Mouse (Mus musculus): ENCODE results near the gene Fam20c. TPM values are rescaled to one million over a fixed set of nuclear protein-coding genes. Genes with fewer than 3 reads are reported as not detected.

Gene Fam20c
- polyA plus RNA-seq, 1 experiment from 2014 or later = 3.4 TPM

- peaks cover 6% of the 10 kb centered on the region; the same call in 1 of the 2 replicates for H3K4me1 ChIP-seq (ENCODE audit: control insufficient read depth, insufficient read depth, low read length)
- no peak overlapping the region for H3K4me3 ChIP-seq (ENCODE audit: low read length)
- no peak overlapping the region for H3K9ac ChIP-seq (ENCODE audit: low read depth, low read length)
- no peak overlapping the region for H3K27ac ChIP-seq (ENCODE audit: low read length)
- peaks cover 26% of the 10 kb centered on the region for H3K27me3 ChIP-seq (replicated peaks; ENCODE audit: control insufficient read depth, insufficient read depth, low read length)
- H3K4me2 ChIP-seq (ENCODE audit: low read depth, low read length) = no peak overlapping the region
- no peak for ATAC-seq
- no peaks in the 10 kb centered on the region for H3K36me3 ChIP-seq (ENCODE audit: control insufficient read depth, insufficient read depth, low read length)
- H3K9me3 ChIP-seq (ENCODE audit: control insufficient read depth, low read length) = no peaks in the 10 kb centered on the region
- 58% methylated on average over 3 of the region's 3 CpGs for WGBS
Observed at GRCm38 (mm10) chr5:138825090-138825489, 70.8 kb downstream of the Fam20c start.

DNA sequence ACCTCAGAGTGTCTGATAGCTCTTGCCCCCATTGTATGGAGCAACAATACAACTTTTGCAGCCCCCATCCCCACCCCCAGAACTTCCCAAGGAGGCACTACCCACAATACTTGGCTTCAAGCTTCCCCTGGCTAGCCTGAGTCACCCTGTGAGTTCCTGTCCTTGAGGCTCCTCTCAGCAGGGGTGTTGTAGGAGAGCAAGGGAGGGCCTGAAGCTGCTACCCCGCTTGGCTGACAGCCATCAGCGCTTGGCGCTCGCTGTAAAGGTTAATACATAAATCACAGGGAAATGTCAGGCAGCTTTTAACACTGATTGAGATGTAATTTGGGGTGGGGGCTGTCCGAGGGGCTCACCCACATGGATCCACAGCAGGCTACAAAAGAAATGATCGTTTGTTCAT is 79.1 kb downstream of the Fam20c start:
- Histone ChIP-seq H3K9ac (ENCODE audit: low read depth, low read length) (no peak overlapping the region), H3K27me3 (replicated peaks; ENCODE audit: control insufficient read depth, insufficient read depth, low read length) (no peaks in the 10 kb centered on the region), H3K4me2 (ENCODE audit: low read depth, low read length) (no peak overlapping the region), H3K4me3 (ENCODE audit: low read length) (no peak overlapping the region), H3K4me1 (ENCODE audit: control insufficient read depth, insufficient read depth, low read length) (0 out of 2 replicates have a peak, but pooled peaks cover 5% of the 10 kb centered on the region), H3K36me3 (ENCODE audit: control insufficient read depth, insufficient read depth, low read length) (no peaks in the 10 kb centered on the region), H3K27ac (ENCODE audit: low read length) (no peak overlapping the region), H3K9me3 (ENCODE audit: control insufficient read depth, low read length) (no peaks in the 10 kb centered on the region)
- ATAC-seq = no peak
- WGBS = 39% methylated on average over 6 of the region's 6 CpGs

- Histone ChIP-seq H3K4me3 (ENCODE audit: low read length) (no peak overlapping the region), H3K4me2 (ENCODE audit: low read depth, low read length) (no peak overlapping the region), H3K9ac (ENCODE audit: low read depth, low read length) (no peak overlapping the region), H3K4me1 (ENCODE audit: control insufficient read depth, insufficient read depth, low read length) (0 out of 2 replicates have a peak, but pooled peaks cover 5% of the 10 kb centered on the region), H3K27me3 (replicated peaks; ENCODE audit: control insufficient read depth, insufficient read depth, low read length) (no peaks in the 10 kb centered on the region), H3K27ac (ENCODE audit: low read length) (no peak overlapping the region), H3K9me3 (ENCODE audit: control insufficient read depth, low read length) (no peaks in the 10 kb centered on the region), H3K36me3 (ENCODE audit: control insufficient read depth, insufficient read depth, low read length) (no peaks in the 10 kb centered on the region)
- WGBS = 74% methylated on average over 3 of the region's 3 CpGs
- no peak for ATAC-seq
Observed at GRCm38 (mm10) chr5:138834910-138835309, 80.6 kb downstream of the Fam20c start.

- Histone ChIP-seq H3K9me3 (ENCODE audit: control insufficient read depth, low read length) (no peaks in the 10 kb centered on the region), H3K4me1 (ENCODE audit: control insufficient read depth, insufficient read depth, low read length) (no peaks in the 10 kb centered on the region), H3K36me3 (ENCODE audit: control insufficient read depth, insufficient read depth, low read length) (no peaks in the 10 kb centered on the region), H3K4me2 (ENCODE audit: low read depth, low read length) (no peak overlapping the region), H3K27me3 (replicated peaks; ENCODE audit: control insufficient read depth, insufficient read depth, low read length) (no peaks in the 10 kb centered on the region), H3K27ac (ENCODE audit: low read length) (no peak overlapping the region), H3K9ac (ENCODE audit: low read depth, low read length) (no peak overlapping the region), H3K4me3 (ENCODE audit: low read length) (no peak overlapping the region)
- 92% methylated on average over 4 of the region's 4 CpGs for WGBS
- ATAC-seq = no peak
Observed at GRCm38 (mm10) chr5:138840981-138841380, 86.7 kb downstream of the Fam20c start.

- H3K27ac ChIP-seq (ENCODE audit: low read length) = no peak overlapping the region
- peaks cover 6% of the 10 kb centered on the region; the same call in 1 of the 2 replicates for H3K4me1 ChIP-seq (ENCODE audit: control insufficient read depth, insufficient read depth, low read length)
- H3K9me3 ChIP-seq (ENCODE audit: control insufficient read depth, low read length) = no peaks in the 10 kb centered on the region
- no peaks in the 10 kb centered on the region for H3K27me3 ChIP-seq (replicated peaks; ENCODE audit: control insufficient read depth, insufficient read depth, low read length)
- 62% methylated on average over 9 of the region's 9 CpGs for WGBS
- no peaks in the 10 kb centered on the region for H3K36me3 ChIP-seq (ENCODE audit: control insufficient read depth, insufficient read depth, low read length)
- ATAC-seq = no peak
- H3K4me2 ChIP-seq (ENCODE audit: low read depth, low read length) = no peak overlapping the region
- no peak overlapping the region for H3K4me3 ChIP-seq (ENCODE audit: low read length)
- H3K9ac ChIP-seq (ENCODE audit: low read depth, low read length) = no peak overlapping the region
Observed at GRCm38 (mm10) chr5:138843168-138843824, 89.0 kb downstream of the Fam20c start.

GRCm38 (mm10) chr5:138846506-138846905 is 92.2 kb downstream of the Fam20c start:
- Histone ChIP-seq H3K4me1 (ENCODE audit: control insufficient read depth, insufficient read depth, low read length) (peaks cover 10% of the 10 kb centered on the region), H3K27me3 (replicated peaks; ENCODE audit: control insufficient read depth, insufficient read depth, low read length) (no peaks in the 10 kb centered on the region), H3K9ac (ENCODE audit: low read depth, low read length) (no peak overlapping the region), H3K9me3 (ENCODE audit: control insufficient read depth, low read length) (no peaks in the 10 kb centered on the region), H3K36me3 (ENCODE audit: control insufficient read depth, insufficient read depth, low read length) (no peaks in the 10 kb centered on the region), H3K4me2 (ENCODE audit: low read depth, low read length) (no peak overlapping the region), H3K27ac (ENCODE audit: low read length) (0 out of 2 replicates have a peak overlapping the region, but pooled peaks have one; percentile 9), H3K4me3 (ENCODE audit: low read length) (no peak overlapping the region)
- ATAC-seq = peak; percentile 61
- 36% methylated on average over 4 of the region's 4 CpGs for WGBS

- Histone ChIP-seq H3K36me3 (ENCODE audit: control insufficient read depth, insufficient read depth, low read length) (no peaks in the 10 kb centered on the region), H3K9me3 (ENCODE audit: control insufficient read depth, low read length) (peaks cover 5% of the 10 kb centered on the region), H3K4me3 (ENCODE audit: low read length) (no peak overlapping the region), H3K4me2 (ENCODE audit: low read depth, low read length) (no peak overlapping the region), H3K9ac (ENCODE audit: low read depth, low read length) (no peak overlapping the region), H3K4me1 (ENCODE audit: control insufficient read depth, insufficient read depth, low read length) (peaks cover 10% of the 10 kb centered on the region), H3K27ac (ENCODE audit: low read length) (no peak overlapping the region), H3K27me3 (replicated peaks; ENCODE audit: control insufficient read depth, insufficient read depth, low read length) (no peaks in the 10 kb centered on the region)
- WGBS = 8% methylated on average over 7 of the region's 7 CpGs
- peak; percentile 36; the same call in 1 of the 2 replicates for ATAC-seq
Observed at GRCm38 (mm10) chr5:138848102-138848501, 93.8 kb downstream of the Fam20c start.

DNA sequence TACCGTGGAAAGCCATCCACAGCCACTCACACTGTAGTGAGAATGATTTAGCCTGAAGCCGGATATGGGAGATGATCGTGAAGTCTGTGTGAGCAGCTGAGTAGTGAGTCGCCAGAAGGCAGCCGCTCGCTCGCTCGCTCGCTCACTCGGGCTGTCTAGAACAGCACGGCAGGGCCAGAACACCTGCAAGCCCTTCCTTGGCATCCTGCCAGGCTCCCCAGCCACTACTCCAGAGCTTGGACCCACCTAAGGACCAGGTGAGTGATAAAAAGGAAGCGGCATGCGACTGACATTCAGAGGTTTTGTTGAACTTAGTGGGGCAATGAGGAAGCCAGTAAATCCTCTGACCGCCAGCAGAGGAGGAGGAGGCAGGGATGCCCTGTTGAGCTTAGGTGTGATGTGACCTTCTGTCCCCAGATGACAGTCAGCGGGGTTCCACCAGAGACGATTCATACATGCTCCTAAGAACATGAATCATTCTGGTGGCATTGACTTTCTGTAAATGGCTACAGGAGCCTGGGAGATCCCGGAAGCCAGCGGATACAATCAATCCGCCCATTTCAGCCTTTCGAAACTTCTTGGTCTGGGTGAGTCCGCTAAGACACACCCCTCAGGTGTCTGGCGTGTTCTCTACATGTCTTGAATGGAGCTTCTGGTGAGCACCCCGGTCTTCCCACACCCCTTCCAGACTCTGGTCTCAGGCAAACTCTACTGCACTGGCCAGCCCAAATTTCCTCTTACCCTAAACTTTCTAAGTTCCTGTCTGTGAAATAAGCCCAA is 95.6 kb downstream of the Fam20c start:
- Histone ChIP-seq H3K4me2 (ENCODE audit: low read depth, low read length) (peak overlapping the region; percentile 41), H3K4me3 (ENCODE audit: low read length) (peak overlapping the region; percentile 27), H3K27me3 (replicated peaks; ENCODE audit: control insufficient read depth, insufficient read depth, low read length) (no peaks in the 10 kb centered on the region), H3K36me3 (ENCODE audit: control insufficient read depth, insufficient read depth, low read length) (no peaks in the 10 kb centered on the region), H3K9me3 (ENCODE audit: control insufficient read depth, low read length) (peaks cover 5% of the 10 kb centered on the region), H3K4me1 (ENCODE audit: control insufficient read depth, insufficient read depth, low read length) (peaks cover 10% of the 10 kb centered on the region), H3K9ac (ENCODE audit: low read depth, low read length) (peak overlapping the region; percentile 57), H3K27ac (ENCODE audit: low read length) (peak overlapping the region; percentile 85)
- peak; percentile 80 for ATAC-seq
- 50% methylated on average over 23 of the region's 23 CpGs for WGBS

- Histone ChIP-seq H3K9ac (ENCODE audit: low read depth, low read length) (peak overlapping the region; percentile 57; the same call in 1 of the 2 replicates), H3K4me3 (ENCODE audit: low read length) (peak overlapping the region; percentile 27)
Observed at GRCm38 (mm10) chr5:138850462-138850844, 96.1 kb downstream of the Fam20c start.

More at GRCm38 (mm10) chr5:138850462-138850844, 96.1 kb downstream of the Fam20c start:
- peaks cover 5% of the 10 kb centered on the region for H3K9me3 ChIP-seq (ENCODE audit: control insufficient read depth, low read length)
- peak; percentile 39 for ATAC-seq
- H3K27ac ChIP-seq (ENCODE audit: low read length) = peak overlapping the region; percentile 85
- H3K4me2 ChIP-seq (ENCODE audit: low read depth, low read length) = peak overlapping the region; percentile 41
- no peaks in the 10 kb centered on the region for H3K36me3 ChIP-seq (ENCODE audit: control insufficient read depth, insufficient read depth, low read length)
- 57% methylated on average over 5 of the region's 5 CpGs for WGBS
- peaks cover 10% of the 10 kb centered on the region for H3K4me1 ChIP-seq (ENCODE audit: control insufficient read depth, insufficient read depth, low read length)
- H3K27me3 ChIP-seq (replicated peaks; ENCODE audit: control insufficient read depth, insufficient read depth, low read length) = no peaks in the 10 kb centered on the region

All from intestine, embryonic 16.5 days (tissue).